In genomic region chr2:7344951-7345350, GRCm38 (mm10) we compare ENCODE assay signal across 20 mouse cellular contexts.
DNase-seq lines count a peak whose midpoint lies in the region; ATAC-seq and TF ChIP-seq lines count a peak whose summit lies in the region.
"Had no signal": no experiment of that assay in that cellular context is flagged by ENCODE, and none has a peak within 500 bp of the region (broad histone marks: within the 10 kb centered on the region; RNA-seq: fewer than 3 reads in every experiment).

No protein-coding gene starts in this region.

- H3K27ac ChIP-seq in layer of hippocampus, adult 2 months, result peak overlapping the region; percentile 28
- no peak overlapping the region for H3K27ac ChIP-seq in midbrain, embryonic 15.5 days
- H3K27ac ChIP-seq: embryonic facial prominence, embryonic 13.5 days; forebrain, embryonic 10.5 days; forebrain, embryonic 12.5 days; forebrain, embryonic 15.5 days had no signal

- no peak for DNase-seq in layer of hippocampus, adult 2 months (ENCODE audit: low spot score in 2 of 2)
- DNase-seq in layer of hippocampus, adult 18-20 months (ENCODE audit: low spot score in 2 of 2), result no peak
- DNase-seq in NIH3T3 (ENCODE audit: low read depth), result peak; percentile 15
- peak; percentile 64 for DNase-seq in retina, embryonic 14.5 days (ENCODE audit: low spot score)
- DNase-seq in cerebellum, postnatal 36 days, result no peak
- DNase-seq: adrenal gland, adult 2 months; adrenal gland, postnatal 10 days; adrenal gland, postnatal 25 days; cerebellum, adult 11 months; cerebellum, adult 18-20 months; cerebellum, adult 8-10 months; cerebellum, adult 9-11 months; cerebellum, postnatal 14 days; forebrain, postnatal 0 days had no signal

- H3K9ac ChIP-seq in midbrain, embryonic 15.5 days, result no peak overlapping the region
- H3K9ac ChIP-seq: embryonic facial prominence, embryonic 13.5 days; forebrain, embryonic 12.5 days; forebrain, embryonic 15.5 days; forebrain, postnatal 0 days had no signal

- no peak overlapping the region for H3K4me3 ChIP-seq in layer of hippocampus, adult 2 months
- no peak overlapping the region for H3K4me3 ChIP-seq in midbrain, embryonic 15.5 days
- H3K4me3 ChIP-seq: embryonic facial prominence, embryonic 13.5 days; forebrain, embryonic 10.5 days; forebrain, embryonic 12.5 days; forebrain, embryonic 15.5 days had no signal

- H3K4me1 ChIP-seq in midbrain, embryonic 15.5 days, result no peaks in the 10 kb centered on the region
- H3K4me1 ChIP-seq: forebrain, embryonic 12.5 days had no signal

- H3K27me3 ChIP-seq in midbrain, embryonic 15.5 days (replicated peaks), result no peaks in the 10 kb centered on the region
- H3K27me3 ChIP-seq: embryonic facial prominence, embryonic 13.5 days; forebrain, embryonic 12.5 days; forebrain, embryonic 15.5 days had no signal

- 95% methylated on average over 2 of the region's 2 CpGs for WGBS in midbrain, embryonic 15.5 days

- ATAC-seq in frontal cortex, adult (ENCODE audit: low TSS enrichment), result no peak
- no peak for ATAC-seq in midbrain, embryonic 15.5 days (replicated peaks)
- ATAC-seq: forebrain, embryonic 15.5 days; forebrain, postnatal 0 days had no signal

- no peaks in the 10 kb centered on the region for H3K36me3 ChIP-seq in midbrain, embryonic 15.5 days (replicated peaks)
- H3K36me3 ChIP-seq: embryonic facial prominence, embryonic 13.5 days; forebrain, embryonic 10.5 days; forebrain, embryonic 12.5 days; forebrain, embryonic 15.5 days had no signal

- no peak for TF ChIP-seq CTCF in layer of hippocampus, adult 2 months (conservative IDR thresholded peaks at IDR 0.05)

- H3K9me3 ChIP-seq in midbrain, embryonic 15.5 days, result no peaks in the 10 kb centered on the region
- H3K9me3 ChIP-seq: embryonic facial prominence, embryonic 13.5 days; forebrain, embryonic 10.5 days; forebrain, embryonic 12.5 days; forebrain, embryonic 15.5 days had no signal

- H3K4me2 ChIP-seq in midbrain, embryonic 15.5 days, result no peak overlapping the region
- H3K4me2 ChIP-seq: embryonic facial prominence, embryonic 13.5 days; forebrain, embryonic 12.5 days; forebrain, embryonic 15.5 days had no signal

Comparison
In these comparisons a context has a peak if more than half of its experiments do, and no peak if none do; other contexts are left out.
1. DNase-seq: peak in NIH3T3 (single experiment) and retina, embryonic 14.5 days (single experiment); none in layer of hippocampus, adult 2 months (0 of 2), layer of hippocampus, adult 18-20 months (0 of 2) and cerebellum, postnatal 36 days (0 of 2).